Mouse (Mus musculus) olfactory bulb, adult 2 months (tissue): ENCODE results near the gene Smox. TPM values are rescaled to one million over a fixed set of nuclear protein-coding genes. Genes with fewer than 3 reads are reported as not detected.
A peak's percentile ranks its signal among the peaks of the same experiment; 100 is the strongest.

Experiments used
- H3K27ac ChIP-seq: fragments of 200-500 bp; 2 replicates; pipeline ENCODE4 v1.5.1; 2012; ENCODE audit warnings: low read depth, low read length; ENCODE audit not compliant: insufficient read depth
- H3K4me1 ChIP-seq: fragments of 200-500 bp; 2 replicates; pipeline ENCODE4 v1.6.1; 2012; ENCODE audit warnings: low read length; ENCODE audit not compliant: control insufficient read depth, insufficient read depth
- H3K4me3 ChIP-seq: fragments of 200-500 bp; 2 replicates; pipeline ENCODE4 v1.5.1; 2012; ENCODE audit warnings: mild to moderate bottlenecking, low read depth, low read length, moderate library complexity; ENCODE audit not compliant: insufficient read depth
- CTCF ChIP-seq: fragments of 200-500 bp; IDR thresholded peaks from 2 replicates; pipeline ENCODE4 v1.5.1; 2012; ENCODE audit warnings: low read depth, mild to moderate bottlenecking, low read length, moderate library complexity; ENCODE audit not compliant: insufficient read depth
- POLR2A ChIP-seq: fragments of 200-500 bp; IDR thresholded peaks from 2 replicates; pipeline ENCODE4 v1.6.1; 2012; ENCODE audit warnings: mild to moderate bottlenecking, low read depth, low read length, moderate library complexity; ENCODE audit not compliant: insufficient read depth
- WGBS: fragments of 180-500 bp; shearing (Covaris S2); methylation state at CpG from one replicate; pipeline ENCODE4 v1.1.7; 2018; 5-methylcytosine and 5-hydroxymethylcytosine counted together
- polyA plus RNA-seq: library from polyadenylated mRNA; stranded (reverse); fragments of >200 nt; gene quantifications from 2 replicates; pipeline ENCODE4 v1.2.4, GENCODE M21; 2012; ENCODE audit warnings: low replicate concordance; ENCODE audit not compliant: missing spikeins, insufficient read depth, insufficient read length

Gene Smox
- polyA plus RNA-seq, 1 experiment: not detected

GRCm38 (mm10) chr2:131551701-131552620 lies 60.7 kb downstream of the Smox start:
- H3K27ac ChIP-seq: no peak overlapping the region
- H3K4me1 ChIP-seq: peaks cover 40% of the 10 kb centered on the region
- TF ChIP-seq POLR2A (no peak), CTCF (no peak)
- 59% methylated on average over 7 of the region's 7 CpGs for WGBS
- H3K4me3 ChIP-seq: no peak overlapping the region

DNA sequence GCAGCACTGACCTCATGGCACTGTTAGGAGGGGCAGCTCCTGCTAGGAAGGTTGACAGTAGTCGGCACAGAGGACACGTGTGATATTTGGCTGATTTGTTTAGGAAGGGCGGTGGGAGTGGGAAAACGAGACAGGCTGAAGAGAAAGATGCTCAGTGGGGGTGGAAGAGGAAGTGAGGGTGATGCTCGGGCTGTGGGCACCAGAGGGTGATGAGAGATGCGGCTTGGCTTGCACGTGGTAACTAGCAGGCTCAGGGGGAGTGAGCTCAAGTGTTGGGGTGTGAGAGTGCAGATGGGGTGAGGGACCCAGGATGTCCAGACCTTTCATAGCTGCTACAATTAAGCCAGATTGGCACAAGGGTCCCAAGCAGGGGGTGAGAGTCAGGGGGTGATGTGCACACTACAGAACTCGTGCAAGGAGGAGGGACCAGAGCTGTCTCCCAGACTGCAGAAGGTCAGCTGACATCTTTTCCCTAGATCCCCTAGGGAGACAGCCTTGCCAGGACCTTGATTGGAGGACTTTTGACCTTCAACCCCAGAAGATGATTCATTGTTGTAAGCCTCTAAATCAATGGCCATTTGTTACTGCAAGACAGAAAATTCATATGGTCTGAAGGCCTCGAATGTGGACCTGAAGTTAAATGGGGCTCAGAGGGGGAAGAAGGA lies 61.6 kb downstream of the Smox start:
- H3K27ac ChIP-seq: no peak overlapping the region
- peaks cover 37% of the 10 kb centered on the region for H3K4me1 ChIP-seq
- H3K4me3 ChIP-seq: no peak overlapping the region
- WGBS: 21% methylated on average over 9 of the region's 9 CpGs
- TF ChIP-seq POLR2A (no peak), CTCF (no peak)

DNA sequence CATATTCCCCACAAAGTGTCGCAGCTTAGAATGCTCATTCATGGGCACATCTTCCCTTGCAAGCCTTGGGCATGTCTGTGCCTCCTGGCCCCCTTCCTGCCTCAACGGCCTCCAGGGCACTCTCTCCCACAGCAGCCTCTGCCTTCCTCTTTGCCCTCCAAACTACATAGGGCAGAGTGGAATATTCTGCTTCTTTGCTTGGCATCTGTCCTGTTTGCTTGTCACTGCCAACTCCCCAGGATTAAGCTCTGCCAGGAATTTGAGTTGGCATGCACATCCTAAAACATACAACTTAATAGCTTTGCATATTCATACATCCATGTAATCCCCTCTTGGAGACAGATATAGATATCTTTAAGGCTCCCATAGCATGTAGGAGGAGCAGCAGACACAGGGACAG lies 66.6 kb downstream of the Smox start:
- H3K27ac ChIP-seq: no peak overlapping the region
- H3K4me1 ChIP-seq: peaks cover 32% of the 10 kb centered on the region
- peak overlapping the region; percentile 16 for H3K4me3 ChIP-seq
- TF ChIP-seq CTCF (no peak), POLR2A (no peak)
- 77% methylated on average over 2 of the region's 2 CpGs for WGBS

DNA sequence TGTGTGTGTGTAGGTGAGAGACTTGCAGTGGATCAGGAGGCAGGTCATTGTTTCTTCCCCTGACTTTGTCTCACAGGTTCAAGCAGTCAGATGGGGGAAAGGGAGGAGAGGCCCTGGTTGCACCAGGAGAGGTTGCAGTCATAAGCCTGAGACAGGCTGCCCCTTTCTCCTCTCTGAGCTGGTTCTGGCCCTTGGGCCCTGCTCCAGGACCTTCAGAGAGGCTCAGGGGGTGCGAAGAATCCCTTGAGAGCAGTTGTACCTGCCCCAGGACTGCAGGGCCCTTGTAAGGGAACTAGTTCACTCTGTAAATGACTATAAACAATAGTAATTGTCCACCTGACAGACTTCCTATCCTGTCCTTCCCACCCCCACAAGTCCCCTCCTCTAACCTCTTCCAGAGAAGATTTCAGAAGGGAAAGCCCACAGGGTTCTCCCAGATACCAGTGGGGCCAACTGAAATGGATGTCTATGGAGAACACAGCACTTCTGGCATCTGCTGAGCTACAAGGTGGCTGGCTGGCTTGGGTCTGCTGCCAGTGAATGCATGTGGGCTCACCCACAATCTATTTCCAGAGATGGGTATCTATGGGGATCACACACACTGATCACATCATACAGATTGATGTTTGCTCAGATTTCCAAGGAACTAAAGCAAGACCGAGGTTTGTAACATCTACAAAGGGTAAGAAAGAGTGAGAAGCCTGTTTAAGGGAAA lies 69.1 kb downstream of the Smox start:
- WGBS: 66% methylated on average over 2 of the region's 2 CpGs
- Histone ChIP-seq H3K4me3 (peak overlapping the region; percentile 43), H3K27ac (no peak overlapping the region), H3K4me1 (peaks cover 26% of the 10 kb centered on the region)
- TF ChIP-seq CTCF (no peak), POLR2A (no peak)

DNA sequence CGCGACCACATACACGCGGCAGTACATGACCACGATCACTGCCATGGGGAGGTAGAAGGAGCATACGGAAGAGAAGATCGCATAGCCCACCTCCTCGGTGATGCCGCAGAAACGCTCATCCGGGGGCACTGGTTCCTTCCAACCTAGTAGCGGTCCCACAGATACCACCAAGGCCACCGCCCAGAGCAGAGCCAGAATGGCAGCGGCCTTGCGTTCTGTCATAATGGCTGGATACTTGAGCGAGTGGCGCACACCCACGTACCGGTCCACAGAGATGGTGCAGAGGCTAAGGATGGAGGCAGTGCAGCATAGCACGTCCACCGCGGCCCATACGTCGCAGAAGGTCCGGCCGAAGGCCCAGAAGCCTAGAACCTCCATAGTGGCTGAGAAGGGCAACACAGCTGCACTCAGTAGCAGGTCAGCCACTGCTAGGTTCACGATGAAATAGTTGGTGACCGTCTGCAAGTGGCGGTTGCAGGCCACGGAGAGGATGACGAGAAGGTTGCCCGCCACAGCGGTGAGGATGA lies 70.1 kb downstream of the Smox start:
- 18% methylated on average over 33 of the region's 33 CpGs for WGBS
- no peak for TF ChIP-seq CTCF
- TF ChIP-seq POLR2A: no peak
- H3K27ac ChIP-seq: peak overlapping the region; percentile 58
- peak overlapping the region; percentile 73 for H3K4me3 ChIP-seq
- H3K4me1 ChIP-seq: peaks cover 22% of the 10 kb centered on the region

- peaks cover 19% of the 10 kb centered on the region for H3K4me1 ChIP-seq
- TF ChIP-seq CTCF: 0 out of 2 replicates have a peak, but pooled peaks have one; percentile 8
- 0 out of 2 replicates have a peak, but pooled peaks have one; percentile 17 for TF ChIP-seq POLR2A
- WGBS: 1% methylated on average over 75 of the region's 82 CpGs
- H3K27ac ChIP-seq: peak within 1 kb of the TSS; percentile 71
- peak within 1 kb of the TSS; percentile 73 for H3K4me3 ChIP-seq
These were observed 70.7 kb downstream of the Smox start, which contains the start of gene Adra1d for GRCm38 (mm10) chr2:131561891-131562585. Gene Adra1d (minus strand): TSS chr2:131562283.

DNA sequence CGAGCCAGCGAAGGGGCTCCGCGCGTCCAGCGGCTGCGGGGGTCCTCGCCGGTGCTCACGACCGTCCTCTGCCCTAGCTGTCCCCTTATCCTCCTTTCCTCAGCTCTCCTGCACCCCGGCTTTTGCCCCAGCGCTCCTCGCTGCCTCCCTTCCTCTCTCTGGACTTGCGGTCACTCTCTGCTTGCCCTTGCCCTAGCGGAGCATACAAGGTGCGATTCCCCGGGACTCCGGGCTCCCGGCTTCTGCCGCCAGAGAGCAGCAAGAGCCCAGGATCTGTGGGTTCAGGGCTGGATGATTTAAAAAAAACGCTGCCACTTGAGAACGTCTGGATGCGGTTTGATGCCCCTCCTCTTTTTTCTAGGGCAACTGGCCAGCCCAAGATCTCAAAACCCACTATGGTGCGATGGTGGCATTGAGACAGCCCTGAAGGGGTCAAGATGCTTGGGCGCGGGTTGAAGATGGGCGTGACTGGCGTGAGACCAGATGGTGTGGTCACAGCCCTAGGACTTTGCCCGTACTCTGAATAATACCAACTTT lies 71.4 kb downstream of the Smox start:
- Histone ChIP-seq H3K27ac (peak overlapping the region; percentile 71; the same call in 1 of the 2 replicates), H3K4me1 (peaks cover 19% of the 10 kb centered on the region), H3K4me3 (peak overlapping the region; percentile 73)
- TF ChIP-seq POLR2A: no peak
- TF ChIP-seq CTCF: peak; percentile 92
- WGBS: under 1% methylated on average over 24 of the region's 30 CpGs

Other genes with a start within 250 kb of the Smox start
- not detected in 2 replicates for gene Pank2, start 229.0 kb upstream of the Smox start, polyA plus RNA-seq
- not detected in 2 replicates for gene Rnf24, start 138.6 kb upstream of the Smox start, polyA plus RNA-seq
- gene Adra1d, start 70.8 kb downstream of the Smox start, polyA plus RNA-seq: not detected in 2 replicates